Mouse (Mus musculus) CH12.LX (cell line): ENCODE measurements around the gene Cct2. TPM values are rescaled to one million over a fixed set of nuclear protein-coding genes. Genes with fewer than 3 reads are reported as not detected.
"Not testable (repeated sequence)": the region's sequence is repeated elsewhere in the genome, so short reads cannot be mapped to it uniquely, and the experiment has no call there.

ENCODE experiments used
- DNase-seq: peaks from one replicate; pipeline ENCODE4 v3.0.0-alpha.2; 2013; ENCODE audit errors: extremely low read depth
- H3K27ac ChIP-seq: 2 replicates; pipeline ENCODE4 v1.5.1; 2012; ENCODE audit warnings: low read depth, mild to moderate bottlenecking, control low read depth, moderate library complexity; ENCODE audit not compliant: insufficient read depth
- H3K27me3 ChIP-seq: replicated peaks from 2 replicates; pipeline ENCODE3; 2012; ENCODE audit warnings: inconsistent platforms
- H3K36me3 ChIP-seq, 2 experiments: replicated peaks in 1 of 2; 2 replicates each; pipeline versions ENCODE3 to v1.6.1; 2012; ENCODE audit warnings: inconsistent platforms in 1 of 2, low read length in 1 of 2, mild to moderate bottlenecking in 1 of 2, mixed read lengths in 1 of 2, moderate library complexity in 1 of 2; ENCODE audit not compliant: control insufficient read depth in 1 of 2, insufficient read depth in 1 of 2
- H3K4me1 ChIP-seq, 2 experiments: 2 replicates each; pipeline ENCODE4 v1.6.1; 2012; ENCODE audit warnings: inconsistent platforms in 1 of 2, moderate library complexity in 1 of 2; ENCODE audit not compliant: insufficient read depth in 2 of 2, control insufficient read depth in 1 of 2
- H3K4me2 ChIP-seq: 2 replicates; pipeline ENCODE4 v1.6.1; 2012; ENCODE audit warnings: low read depth, mild to moderate bottlenecking, control low read depth; ENCODE audit not compliant: poor library complexity, insufficient read depth, severe bottlenecking
- H3K4me3 ChIP-seq, 3 experiments: fragments of 150-350 bp in 1 of 3; sonication (generic) in 1 of 3; replicated peaks in 1 of 3; 2 replicates each; pipeline versions ENCODE3 to v1.5.1; 2011 to 2012; ENCODE audit warnings: low read depth in 2 of 3, low read length in 2 of 3, mild to moderate bottlenecking in 2 of 3, moderate library complexity in 2 of 3, control low read depth in 1 of 3, improper control_type of control experiment in 1 of 3, inconsistent platforms in 1 of 3, mixed read lengths in 1 of 3; ENCODE audit not compliant: poor library complexity in 1 of 3
- H3K79me2 ChIP-seq: replicated peaks from 2 replicates; pipeline ENCODE4 v1.6.1; 2012; ENCODE audit warnings: mild to moderate bottlenecking, moderate library complexity; ENCODE audit not compliant: control insufficient read depth, poor library complexity, insufficient read depth, severe bottlenecking; ENCODE audit errors: extremely low read depth
- H3K9ac ChIP-seq: 2 replicates; pipeline ENCODE4 v1.6.1; 2012; ENCODE audit warnings: low read depth, mild to moderate bottlenecking, control low read depth, moderate library complexity; ENCODE audit not compliant: insufficient read depth
- H3K9me3 ChIP-seq: replicated peaks from 2 replicates; pipeline ENCODE3; 2012; ENCODE audit warnings: low read length, inconsistent platforms, mixed read lengths
- BHLHE40 ChIP-seq: IDR thresholded peaks from 2 replicates; pipeline ENCODE4 v1.6.1; 2011; ENCODE audit warnings: mild to moderate bottlenecking, low read depth, low read length, improper control_type of control experiment
- CTCF ChIP-seq, 2 experiments: IDR thresholded peaks in 1 of 2; conservative IDR thresholded peaks in 1 of 2; 2 replicates each; pipeline ENCODE4 v1.5.1; 2011 to 2012; ENCODE audit warnings: low read depth in 2 of 2, low read length in 2 of 2, improper control_type of control experiment in 1 of 2, inconsistent platforms in 1 of 2, mild to moderate bottlenecking in 1 of 2, moderate library complexity in 1 of 2
- ELF1 ChIP-seq: IDR thresholded peaks from 2 replicates; pipeline ENCODE4 v1.6.1; 2014; ENCODE audit warnings: low read depth, mild to moderate bottlenecking, inconsistent platforms, low read length, improper control_type of control experiment
- EP300 ChIP-seq: IDR thresholded peaks from 2 replicates; pipeline ENCODE4 v1.6.1; 2011; ENCODE audit warnings: low read length, improper control_type of control experiment
- GABPA ChIP-seq: IDR thresholded peaks from 2 replicates; pipeline ENCODE4 v1.6.1; 2012; ENCODE audit warnings: low read depth, low read length, improper control_type of control experiment, inconsistent platforms; ENCODE audit not compliant: insufficient replicate concordance
- JUND ChIP-seq: conservative IDR thresholded peaks from 2 replicates; pipeline ENCODE4 v1.6.1; 2011; ENCODE audit warnings: low read depth, low read length, improper control_type of control experiment
- MAX ChIP-seq: IDR thresholded peaks from 2 replicates; pipeline ENCODE4 v1.6.1; 2011; ENCODE audit warnings: low read length, improper control_type of control experiment
- MAZ ChIP-seq: IDR thresholded peaks from 2 replicates; pipeline ENCODE4 v1.6.1; 2012; ENCODE audit warnings: low read depth, mild to moderate bottlenecking, inconsistent platforms, low read length, improper control_type of control experiment, moderate library complexity
- MEF2A ChIP-seq: IDR thresholded peaks from 2 replicates; pipeline ENCODE4 v1.6.1; 2014; ENCODE audit warnings: low read depth, mild to moderate bottlenecking, inconsistent platforms, low read length, improper control_type of control experiment, borderline replicate concordance
- MXI1 ChIP-seq: IDR thresholded peaks from 2 replicates; pipeline ENCODE4 v1.6.1; 2011; ENCODE audit warnings: mild to moderate bottlenecking, low read depth, low read length, improper control_type of control experiment
- NELFE ChIP-seq: IDR thresholded peaks from 2 replicates; pipeline ENCODE4 v1.6.1; 2011; ENCODE audit warnings: low read depth, low read length, improper control_type of control experiment
- POLR2A ChIP-seq: IDR thresholded peaks from 2 replicates; pipeline ENCODE4 v1.6.1; 2011; ENCODE audit warnings: low read depth, mild to moderate bottlenecking, improper control_type of control experiment, low read length
- POLR2AphosphoS2 ChIP-seq: IDR thresholded peaks from 2 replicates; pipeline ENCODE4 v1.6.1; 2011; ENCODE audit warnings: low read depth, low read length, improper control_type of control experiment
- RAD21 ChIP-seq: IDR thresholded peaks from 2 replicates; pipeline ENCODE4 v1.6.1; 2011; ENCODE audit warnings: low read depth, mild to moderate bottlenecking, low read length, improper control_type of control experiment, moderate library complexity
- RCOR1 ChIP-seq: conservative IDR thresholded peaks from 2 replicates; pipeline ENCODE4 v1.6.1; 2012; ENCODE audit warnings: low read depth, mild to moderate bottlenecking, inconsistent platforms, low read length, improper control_type of control experiment
- SIN3A ChIP-seq: IDR thresholded peaks from 2 replicates; pipeline ENCODE4 v1.6.1; 2012; ENCODE audit warnings: low read length, improper control_type of control experiment, inconsistent platforms
- TCF12 ChIP-seq: IDR thresholded peaks from 2 replicates; pipeline ENCODE4 v1.6.1; 2014; ENCODE audit warnings: low read depth, mild to moderate bottlenecking, inconsistent platforms, low read length, improper control_type of control experiment
- USF1 ChIP-seq: IDR thresholded peaks from 2 replicates; pipeline ENCODE4 v1.6.1; 2014; ENCODE audit warnings: low read depth, mild to moderate bottlenecking, inconsistent platforms, low read length, improper control_type of control experiment
- ZKSCAN1 ChIP-seq: IDR thresholded peaks from 2 replicates; pipeline ENCODE4 v1.6.1; 2012; ENCODE audit warnings: low read depth, inconsistent platforms, low read length, improper control_type of control experiment, borderline replicate concordance
- ZNF384 ChIP-seq: IDR thresholded peaks from 2 replicates; pipeline ENCODE4 v1.6.1; 2012; ENCODE audit warnings: low read depth, low read length, improper control_type of control experiment, inconsistent platforms
- dilution Hi-C: fragments of 300-500 bp; cut with MboI; formaldehyde crosslinking; loops from 2 replicates; pipeline ENCODE4 v1.14.3; 2020; ENCODE audit warnings: low sequenced_read_pairs; ENCODE audit not compliant: extremely low pct_unique_long_range_greater_than_20kb, extremely low pct_ligation_motif_present
- in situ Hi-C: fragments of 300-500 bp; cut with MboI; formaldehyde crosslinking; loops from 3 replicates; pipeline ENCODE4 v1.14.3; 2019; ENCODE audit warnings: low sequenced_read_pairs, low pct_ligation_motif_present, low pct_unique_long_range_greater_than_20kb, mixed read lengths
- polyA plus RNA-seq: library from polyadenylated mRNA; unstranded; fragments of >175 nt; gene quantifications from 2 replicates; pipeline ENCODE4 v1.2.1, GENCODE M21; 2012; ENCODE audit warnings: low read depth; ENCODE audit not compliant: insufficient read length
- total RNA-seq, 2 experiments: library from RNA; depleted of rRNA; stranded (reverse); fragments of 300-350 nt in 1 of 2; fragments of >200 nt in 1 of 2; gene quantifications; 2 replicates each; pipeline ENCODE4 v1.2.3; 2012 to 2014

The Cct2 gene
- total and polyA plus RNA-seq, 3 experiments, result 448 to 901 (median 889) TPM

DNA sequence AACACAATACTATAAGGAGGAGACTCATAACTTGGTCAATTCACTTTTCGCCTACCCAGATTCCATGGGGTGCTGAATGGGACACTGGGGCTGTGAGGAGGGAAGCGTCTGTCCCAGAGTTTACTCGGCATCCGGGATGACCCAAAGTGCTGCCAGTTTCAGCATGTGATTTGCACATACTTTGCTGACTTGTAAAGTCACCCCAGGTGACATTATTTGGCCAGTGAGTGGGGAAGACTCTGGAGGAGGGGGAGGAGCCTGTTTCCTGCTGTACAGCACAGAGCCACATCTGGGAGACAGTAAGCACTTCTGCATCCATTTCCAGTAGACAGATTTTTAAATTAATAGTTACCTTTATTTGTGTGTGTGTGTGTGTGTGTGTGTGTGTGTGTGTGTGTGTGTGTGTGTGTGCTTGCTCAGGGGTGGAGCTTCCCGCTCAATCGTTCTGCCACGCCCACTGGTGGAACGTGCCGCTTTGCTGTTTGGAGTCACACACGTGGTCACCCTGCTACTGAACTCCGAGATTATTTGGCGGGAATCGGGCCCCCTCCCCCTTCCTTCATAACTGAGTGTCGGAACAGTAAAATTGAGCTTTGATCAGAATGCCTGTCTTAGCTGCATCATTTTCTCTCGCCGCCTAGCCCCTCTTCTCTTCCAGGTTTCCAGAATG lies 20.0 kb downstream of the Cct2 start:
- H3K4me2 ChIP-seq, H3K4me1 ChIP-seq, dilution Hi-C loops, H3K9me3 ChIP-seq, H3K27ac ChIP-seq, DNase-seq, H3K4me3 ChIP-seq, H3K27me3 ChIP-seq, H3K9ac ChIP-seq, H3K79me2 ChIP-seq: not testable (repeated sequence)
- in situ Hi-C loops, result loop anchor here (25.0 kb wide), 1 partner anchor 706 kb away; no protein-coding TSS in a partner anchor
- peaks cover 0 to 16% of the 10 kb centered on the region in 2 experiments for H3K36me3 ChIP-seq

DNA sequence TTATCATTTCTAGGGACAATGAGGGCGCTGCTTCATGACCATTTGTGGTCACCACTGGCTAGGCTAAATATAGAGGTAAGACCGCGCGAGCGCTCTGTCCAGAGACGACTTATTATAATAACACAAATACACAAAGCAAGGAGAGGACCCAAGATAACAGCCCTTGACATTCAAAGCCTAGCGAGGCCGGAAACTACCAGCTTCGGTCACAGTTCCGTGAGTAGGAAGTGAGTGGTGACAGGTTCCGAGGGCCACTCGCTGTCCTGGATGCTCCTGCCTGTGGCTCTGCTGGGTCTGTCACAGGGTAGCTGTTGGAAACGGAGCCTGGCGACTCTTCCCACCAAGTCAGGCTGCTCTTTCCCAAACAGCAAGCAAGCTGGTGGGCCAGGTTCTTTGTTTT lies 21.3 kb downstream of the Cct2 start:
- H3K9ac ChIP-seq, result no peak overlapping the region
- H3K4me3 ChIP-seq, result no peak overlapping the region
- no peak for DNase-seq
- no peaks in the 10 kb centered on the region for H3K4me1 ChIP-seq
- dilution Hi-C loops, result no loop called here
- in situ Hi-C loops, result loop anchor here (25.0 kb wide), 1 partner anchor 705 kb away; no protein-coding TSS in a partner anchor
- H3K27ac ChIP-seq, result no peak overlapping the region
- no peaks in the 10 kb centered on the region for H3K27me3 ChIP-seq
- H3K4me2 ChIP-seq, result no peak overlapping the region
- H3K79me2 ChIP-seq, result no peaks in the 10 kb centered on the region
- TF ChIP-seq MEF2A (no peak), RCOR1 (no peak), USF1 (no peak), POLR2AphosphoS2 (no peak), RAD21 (no peak), SIN3A (no peak), ELF1 (no peak), TCF12 (no peak), ZNF384 (no peak), POLR2A (no peak), NELFE (no peak), GABPA (no peak), MAZ (no peak), EP300 (no peak), JUND (no peak), ZKSCAN1 (no peak), BHLHE40 (no peak), CTCF (conservative IDR thresholded peaks at IDR 0.05 in 1 of 2, IDR thresholded peaks at IDR 0.05 in 1 of 2; ENCODE audit: low read depth in 2 of 2, low read length in 2 of 2) (no peak), MXI1 (no peak), MAX (no peak)
- H3K9me3 ChIP-seq, result no peaks in the 10 kb centered on the region
- peaks cover 0 to 10% of the 10 kb centered on the region in 2 experiments for H3K36me3 ChIP-seq
